Mouse (Mus musculus) ES-Bruce4 (cell line): ENCODE measurements around the gene Dbr1.

Source experiments
- CTCF ChIP-seq: IDR thresholded peaks from one replicate; pipeline ENCODE4 v1.8.1; 2011; ENCODE audit warnings: low read depth, low read length
- EP300 ChIP-seq: IDR thresholded peaks from 2 replicates; pipeline ENCODE4 v1.6.1; 2011; ENCODE audit warnings: low read depth, low read length; ENCODE audit not compliant: insufficient read depth
- POLR2A ChIP-seq: IDR thresholded peaks from one replicate; pipeline ENCODE4 v1.8.1; 2011; ENCODE audit warnings: low read length; ENCODE audit not compliant: insufficient read depth

- TF ChIP-seq CTCF: peak; percentile 87
- TF ChIP-seq EP300: no peak
- TF ChIP-seq POLR2A: no peak
These were observed 12.1 kb downstream of the Dbr1 start for GRCm38 (mm10) chr9:99587505-99588202.
